Mouse (Mus musculus) fat pad, adult 2 months (tissue): ENCODE measurements at regions not wholly inside any gene's neighbourhood (a gene's known extent, or its start where the extent isn't known, plus 50 kb on each side); places are given as distances from the start of the nearest gene placed in this dataset.

ENCODE experiments used
- DNase-seq: peaks from one replicate; pipeline ENCODE4 v3.0.0-alpha.2; 2011; ENCODE audit warnings: low read depth, low spot score; ENCODE audit errors: extremely low read depth

GRCm38 (mm10) chr12:52400099-52400498, 103.7 kb upstream of the Arhgap5 start:
- no peak for DNase-seq

GRCm38 (mm10) chr12:52402711-52403110, 101.1 kb upstream of the Arhgap5 start:
- DNase-seq = no peak

- no peak for DNase-seq
These were observed 97.4 kb upstream of the Arhgap5 start for GRCm38 (mm10) chr12:52406386-52406785.

GRCm38 (mm10) chr12:52408307-52408895, 95.4 kb upstream of the Arhgap5 start:
- DNase-seq = no peak

GRCm38 (mm10) chr12:52409221-52409620, 94.6 kb upstream of the Arhgap5 start:
- no peak for DNase-seq

- DNase-seq = no peak
These were observed 91.6 kb upstream of the Arhgap5 start for GRCm38 (mm10) chr12:52412172-52412571.

GRCm38 (mm10) chr12:52413046-52413473, 90.7 kb upstream of the Arhgap5 start:
- no peak for DNase-seq

- DNase-seq = no peak
These were observed 81.0 kb upstream of the Arhgap5 start for GRCm38 (mm10) chr12:52422729-52423128.

- no peak for DNase-seq
These were observed 79.3 kb upstream of the Arhgap5 start for GRCm38 (mm10) chr12:52424336-52425034.

GRCm38 (mm10) chr12:52429935-52430334, 73.8 kb upstream of the Arhgap5 start:
- no peak for DNase-seq

- no peak for DNase-seq
These were observed 71.8 kb upstream of the Arhgap5 start for GRCm38 (mm10) chr12:52431933-52432332.

- DNase-seq = no peak
These were observed 69.8 kb upstream of the Arhgap5 start for GRCm38 (mm10) chr12:52434021-52434420.

- DNase-seq = no peak
These were observed 68.5 kb upstream of the Arhgap5 start for GRCm38 (mm10) chr12:52435321-52435720.

GRCm38 (mm10) chr12:52435795-52436211, 68.0 kb upstream of the Arhgap5 start:
- DNase-seq = no peak

- no peak for DNase-seq
These were observed 66.8 kb upstream of the Arhgap5 start for GRCm38 (mm10) chr12:52436941-52437340.

- DNase-seq = peak; percentile 16
These were observed 64.5 kb upstream of the Arhgap5 start for GRCm38 (mm10) chr12:52439241-52439640.

GRCm38 (mm10) chr12:52440868-52441365, 62.9 kb upstream of the Arhgap5 start:
- no peak for DNase-seq

- no peak for DNase-seq
These were observed 61.4 kb upstream of the Arhgap5 start for GRCm38 (mm10) chr12:52442337-52442736.

GRCm38 (mm10) chr12:52445731-52446130, 58.0 kb upstream of the Arhgap5 start:
- no peak for DNase-seq

- DNase-seq = no peak
These were observed 57.3 kb upstream of the Arhgap5 start for GRCm38 (mm10) chr12:52446501-52446900.

GRCm38 (mm10) chr12:52447482-52447881, 56.3 kb upstream of the Arhgap5 start:
- no peak for DNase-seq

- DNase-seq = peak; percentile 39
These were observed 55.6 kb upstream of the Arhgap5 start for GRCm38 (mm10) chr12:52448218-52448617.
